Mouse (Mus musculus) right cerebral cortex, postnatal 14 days (tissue): ENCODE data around the gene Selenos.

Source experiments
- DNase-seq: peaks from one replicate; pipeline ENCODE4 v3.0.0; 2022

Selenos gene

GRCm38 (mm10) chr7:66120702-66121396 is 41.4 kb downstream of the Selenos start:
- no peak for DNase-seq

GRCm38 (mm10) chr7:66124551-66124968 is 45.1 kb downstream of the Selenos start:
- DNase-seq = no peak

- no peak for DNase-seq
These were observed 45.9 kb downstream of the Selenos start for GRCm38 (mm10) chr7:66125368-66125767.

GRCm38 (mm10) chr7:66127951-66128645 is 48.6 kb downstream of the Selenos start:
- DNase-seq = no peak

GRCm38 (mm10) chr7:66128857-66129256 is 49.4 kb downstream of the Selenos start:
- no peak for DNase-seq

- DNase-seq = no peak
These were observed 50.8 kb downstream of the Selenos start for GRCm38 (mm10) chr7:66130296-66130695.

- no peak for DNase-seq
These were observed 52.5 kb downstream of the Selenos start for GRCm38 (mm10) chr7:66131776-66132421.

GRCm38 (mm10) chr7:66134154-66134553 is 54.7 kb downstream of the Selenos start:
- DNase-seq = no peak

GRCm38 (mm10) chr7:66135644-66136043 is 56.2 kb downstream of the Selenos start:
- no peak for DNase-seq

GRCm38 (mm10) chr7:66136187-66136586 is 56.7 kb downstream of the Selenos start:
- DNase-seq = no peak

- DNase-seq = no peak
These were observed 57.9 kb downstream of the Selenos start for GRCm38 (mm10) chr7:66137309-66137708.

GRCm38 (mm10) chr7:66138301-66138700 is 58.9 kb downstream of the Selenos start:
- DNase-seq = peak; percentile 31

GRCm38 (mm10) chr7:66138878-66139277 is 59.4 kb downstream of the Selenos start:
- DNase-seq = no peak
